Comparison of ENCODE assay signal across 8 mouse cellular contexts in genomic region chr7:43562651-43563070, GRCm38 (mm10). TPM values are rescaled to one million over a fixed set of nuclear protein-coding genes. Genes with fewer than 3 reads are reported as not detected.
DNase-seq lines count a peak whose midpoint lies in the region; ATAC-seq and TF ChIP-seq lines count a peak whose summit lies in the region.

No protein-coding gene starts in this region.

- peak overlapping the region; percentile 95 for H3K4me2 ChIP-seq in midbrain, embryonic 16.5 days (ENCODE audit: low read length)

- intact Hi-C loops in heart, adult 2 months (cut with DNase I) = loop anchor here (2.0 to 10.0 kb wide), 3 partner anchors 16 to 258 kb away; partner anchors contain the start of genes Ctu1 and Zfp719

- ATAC-seq in midbrain, embryonic 16.5 days = peak; percentile 49

- TF ChIP-seq POLR2A in heart, adult 2 months (IDR thresholded peaks at IDR 0.05; ENCODE audit: insufficient read depth, low read depth, low read length) = no peak

- 2% methylated on average over 10 of the region's 10 CpGs for WGBS in heart, adult 2 months
- WGBS in limb, embryonic 10.5 days = under 1% methylated on average over 10 of the region's 10 CpGs
- under 1% methylated on average over 10 of the region's 10 CpGs for WGBS in midbrain, embryonic 16.5 days

- peak overlapping the region; percentile 66 for H3K27ac ChIP-seq in heart, adult 2 months
- peak overlapping the region; percentile 88 for H3K27ac ChIP-seq in limb, embryonic 10.5 days
- H3K27ac ChIP-seq in midbrain, embryonic 16.5 days (ENCODE audit: low read length) = peak overlapping the region; percentile 92

- peaks cover 2% of the 10 kb centered on the region for H3K4me1 ChIP-seq in heart, adult 2 months (ENCODE audit: control insufficient read depth, insufficient read depth, low read length)
- H3K4me1 ChIP-seq in limb, embryonic 10.5 days = peaks cover 12% of the 10 kb centered on the region
- peaks cover 19% of the 10 kb centered on the region for H3K4me1 ChIP-seq in midbrain, embryonic 16.5 days (ENCODE audit: control insufficient read depth, insufficient read depth, low read length)

- DNase-seq in heart, adult 2 months = no peak
- no peak for DNase-seq in heart, adult 8-10 months (ENCODE audit: low spot score)
- peak; percentile 34 for DNase-seq in adipocyte (ENCODE audit: low spot score)
- DNase-seq in forelimb bud, embryonic 11.5 days (ENCODE audit: low read depth, low spot score) = peak; percentile 46
- DNase-seq in limb, embryonic 10.5 days (ENCODE audit: low spot score) = peak; percentile 48
- no peak for DNase-seq in urinary bladder, postnatal 10 days (ENCODE audit: low spot score)
- DNase-seq in urinary bladder, adult 18-20 months (ENCODE audit: low spot score in 2 of 2) = no peak

- H3K36me3 ChIP-seq in heart, adult 2 months (ENCODE audit: control insufficient read depth, insufficient read depth, low read length) = no peaks in the 10 kb centered on the region
- peaks cover 24% of the 10 kb centered on the region for H3K36me3 ChIP-seq in limb, embryonic 10.5 days
- peaks cover 8% of the 10 kb centered on the region for H3K36me3 ChIP-seq in midbrain, embryonic 16.5 days (ENCODE audit: control insufficient read depth, insufficient read depth, low read length)

- TF ChIP-seq EP300 in heart, adult 2 months (IDR thresholded peaks at IDR 0.05; ENCODE audit: insufficient read depth, low read depth, low read length) = no peak

- no peaks in the 10 kb centered on the region for H3K27me3 ChIP-seq in heart, adult 2 months (ENCODE audit: control insufficient read depth, insufficient read depth, low read length)
- no peaks in the 10 kb centered on the region for H3K27me3 ChIP-seq in limb, embryonic 10.5 days (ENCODE audit: low read depth, poor library complexity, severe bottlenecking)
- H3K27me3 ChIP-seq in midbrain, embryonic 16.5 days (ENCODE audit: control insufficient read depth, insufficient read depth, low read depth, low read length) = no peaks in the 10 kb centered on the region

- no peak for TF ChIP-seq CTCF in heart, adult 2 months (IDR thresholded peaks at IDR 0.05)

- H3K79me2 ChIP-seq in heart, adult 2 months (replicated peaks; ENCODE audit: control insufficient read depth, insufficient read depth, low read length) = no peaks in the 10 kb centered on the region

- H3K9ac ChIP-seq in heart, adult 2 months (ENCODE audit: low read depth, low read length) = peak overlapping the region; percentile 65
- H3K9ac ChIP-seq in midbrain, embryonic 16.5 days (ENCODE audit: low read depth, low read length) = peak overlapping the region; percentile 81

- no peaks in the 10 kb centered on the region for H3K9me3 ChIP-seq in limb, embryonic 10.5 days (replicated peaks)
- H3K9me3 ChIP-seq in midbrain, embryonic 16.5 days (replicated peaks; ENCODE audit: control insufficient read depth, low read length, poor library complexity, severe bottlenecking) = no peaks in the 10 kb centered on the region

- peak overlapping the region; percentile 63 for H3K4me3 ChIP-seq in heart, adult 2 months
- peak overlapping the region; percentile 73 for H3K4me3 ChIP-seq in limb, embryonic 10.5 days
- H3K4me3 ChIP-seq in midbrain, embryonic 16.5 days (ENCODE audit: low read depth, low read length) = peak overlapping the region; percentile 78

RNA-seq across cellular contexts. Expression of gene Zfp658, which starts 0.6 kb away (rescaled TPM):
- under 1 TPM; 0.86 to 0.93 TPM for total RNA-seq in heart, adult 2 months (2021)
- 0.70 and 1.0 TPM in 2 replicates for polyA plus RNA-seq in heart, adult 2 months (2012; rRNA removed)
- total RNA-seq in heart, adult 8-10 months (2022) = 1 to 10 TPM in 1 of 4 experiments, under 1 TPM in 3; 0.66 to 1.1 (median 0.88) TPM
- polyA plus RNA-seq in limb, embryonic 10.5 days (2016; fragmentation: Nextera tagmentation; extraction: Ambion mirVana) = 4.3 and 5.4 TPM in 2 replicates
- 9.1 and 9.9 TPM in 2 replicates for polyA plus RNA-seq in midbrain, embryonic 16.5 days (2015; fragmentation: Nextera tagmentation; extraction: Ambion mirVana)

RNA-seq across cellular contexts. Expression of gene Zfp719, which starts 16.7 kb away (rescaled TPM):
- total RNA-seq in heart, adult 2 months (2021) = 1 to 10 TPM; 3.8 to 5.9 TPM
- 1.4 and 3.3 TPM in 2 replicates for polyA plus RNA-seq in heart, adult 2 months (2012; rRNA removed)
- 1 to 10 TPM; 4.4 to 8.0 (median 5.6) TPM for total RNA-seq in heart, adult 8-10 months (2022)
- polyA plus RNA-seq in limb, embryonic 10.5 days (2016; fragmentation: Nextera tagmentation; extraction: Ambion mirVana) = 13.3 and 15.4 TPM in 2 replicates
- 15.6 and 17.1 TPM in 2 replicates for polyA plus RNA-seq in midbrain, embryonic 16.5 days (2015; fragmentation: Nextera tagmentation; extraction: Ambion mirVana)

RNA-seq across cellular contexts. Expression of gene Cd33, which starts 18.4 kb away (rescaled TPM):
- 1 to 10 TPM; 2.4 to 3.5 TPM for total RNA-seq in heart, adult 2 months (2021)
- 7.6 and 7.9 TPM in 2 replicates for polyA plus RNA-seq in heart, adult 2 months (2012; rRNA removed)
- 1 to 10 TPM; 1.6 to 3.1 (median 2.7) TPM for total RNA-seq in heart, adult 8-10 months (2022)
- 0.48 and 0.59 TPM in 2 replicates for polyA plus RNA-seq in limb, embryonic 10.5 days (2016; fragmentation: Nextera tagmentation; extraction: Ambion mirVana)
- polyA plus RNA-seq in midbrain, embryonic 16.5 days (2015; fragmentation: Nextera tagmentation; extraction: Ambion mirVana) = 0.67 and 1.4 TPM in 2 replicates

RNA-seq across cellular contexts. Expression of gene Zfp819, which starts 44.3 kb away (rescaled TPM):
- not detected for total RNA-seq in heart, adult 2 months (2021)
- not detected in 2 replicates for polyA plus RNA-seq in heart, adult 2 months (2012; rRNA removed)
- not detected for total RNA-seq in heart, adult 8-10 months (2022)
- polyA plus RNA-seq in limb, embryonic 10.5 days (2016; fragmentation: Nextera tagmentation; extraction: Ambion mirVana) = 0.99 and 1.0 TPM in 2 replicates
- polyA plus RNA-seq in midbrain, embryonic 16.5 days (2015; fragmentation: Nextera tagmentation; extraction: Ambion mirVana) = 0.40 and 0.55 TPM in 2 replicates

RNA-seq across cellular contexts. Expression of gene 4931406B18Rik, which starts 56.9 kb away (rescaled TPM):
- not detected for total RNA-seq in heart, adult 2 months (2021)
- not detected in 2 replicates for polyA plus RNA-seq in heart, adult 2 months (2012; rRNA removed)
- total RNA-seq in heart, adult 8-10 months (2022) = not detected
- polyA plus RNA-seq in limb, embryonic 10.5 days (2016; fragmentation: Nextera tagmentation; extraction: Ambion mirVana) = not detected in 2 replicates
- not detected in 2 replicates for polyA plus RNA-seq in midbrain, embryonic 16.5 days (2015; fragmentation: Nextera tagmentation; extraction: Ambion mirVana)

Comparison
In these comparisons a context has a peak if more than half of its experiments do, and no peak if none do; other contexts are left out.
1. DNase-seq: peak in adipocyte (single experiment), forelimb bud, embryonic 11.5 days (single experiment) and limb, embryonic 10.5 days (single experiment); none in heart, adult 2 months (0 of 2), heart, adult 8-10 months (single experiment), urinary bladder, postnatal 10 days (single experiment) and urinary bladder, adult 18-20 months (0 of 2).
2. Peak in every context shown above with its lines, with median percentiles within 50 percentile points of each other: H3K27ac ChIP-seq and H3K4me3 ChIP-seq.